Mouse (Mus musculus) limb, embryonic 12.5 days (tissue): ENCODE data around the gene Tcirg1. TPM values are rescaled to one million over a fixed set of nuclear protein-coding genes. Genes with fewer than 3 reads are reported as not detected.

Experiments
- ATAC-seq: fragments of 200-750 bp; cut with Nextera tagmentation; 2 replicates; pipeline ENCODE4 v1.8.0; 2017; ENCODE audit warnings: low read depth, moderate TSS enrichment; ENCODE audit not compliant: insufficient number of reproducible peaks, insufficient read depth, low FRiP score, low TSS enrichment
- H3K27ac ChIP-seq: fragments of 300-500 bp; sonication (generic); 2 replicates; pipeline ENCODE4 v1.5.1; 2016; ENCODE audit warnings: mild to moderate bottlenecking, moderate library complexity
- H3K27me3 ChIP-seq: fragments of 300-500 bp; sonication (generic); 2 replicates; pipeline ENCODE4 v1.6.1; 2016; ENCODE audit warnings: mild to moderate bottlenecking, moderate library complexity
- H3K36me3 ChIP-seq: fragments of 300-500 bp; sonication (generic); 2 replicates; pipeline ENCODE4 v1.6.1; 2016; ENCODE audit warnings: mild to moderate bottlenecking, moderate library complexity
- H3K4me1 ChIP-seq: fragments of 300-500 bp; sonication (generic); replicated peaks from 2 replicates; pipeline ENCODE4 v1.6.1; 2016
- H3K4me2 ChIP-seq: fragments of 300-500 bp; sonication (generic); 2 replicates; pipeline ENCODE4 v1.6.1; 2016; ENCODE audit warnings: mild to moderate bottlenecking, moderate library complexity
- H3K4me3 ChIP-seq: fragments of 300-500 bp; sonication (generic); replicated peaks from 2 replicates; pipeline ENCODE4 v1.5.1; 2016; ENCODE audit warnings: mild to moderate bottlenecking
- H3K9ac ChIP-seq: fragments of 300-500 bp; sonication (generic); replicated peaks from 2 replicates; pipeline ENCODE4 v1.6.1; 2016; ENCODE audit warnings: mild to moderate bottlenecking, moderate library complexity
- H3K9me3 ChIP-seq: fragments of 300-500 bp; sonication (generic); 2 replicates; pipeline ENCODE4 v1.6.1; 2016; ENCODE audit warnings: mild to moderate bottlenecking, moderate library complexity
- WGBS: fragments of 180-500 bp; shearing (Covaris S2); methylation state at CpG from one replicate; pipeline ENCODE4 v1.1.7; 2016; 5-methylcytosine and 5-hydroxymethylcytosine counted together
- polyA plus RNA-seq: library from polyadenylated mRNA; unstranded; fragments of >200 nt; fragmentation: Nextera tagmentation; extraction: Ambion mirVana; gene quantifications from 2 replicates; pipeline ENCODE4 v1.2.1, GENCODE M21; 2016

Gene Tcirg1
- polyA plus RNA-seq, 1 experiment from 2014 or later: 47.0 TPM

DNA sequence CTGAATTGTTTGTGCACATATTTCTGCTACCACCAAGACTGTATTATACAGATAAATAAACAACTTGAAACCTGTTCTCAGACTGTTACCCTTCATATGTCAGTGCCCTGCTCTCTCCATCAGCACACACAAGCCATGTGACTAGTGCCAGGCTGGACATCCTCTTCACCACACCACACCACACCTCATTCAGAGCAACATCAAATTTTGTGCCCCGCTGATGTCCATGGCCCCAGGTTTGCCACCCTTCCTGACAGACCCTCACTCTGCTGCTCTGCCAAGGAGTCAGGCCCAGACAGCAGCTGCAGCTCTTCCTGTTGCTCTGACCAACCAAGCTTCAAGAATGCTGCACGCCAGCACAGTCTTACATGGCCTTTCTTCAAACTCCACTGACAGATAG is 12.6 kb downstream of the Tcirg1 start:
- Histone ChIP-seq H3K27ac (no peak overlapping the region), H3K4me3 (no peak overlapping the region), H3K4me1 (no peaks in the 10 kb centered on the region), H3K4me2 (no peak overlapping the region), H3K9me3 (no peaks in the 10 kb centered on the region), H3K36me3 (peaks cover 98% of the 10 kb centered on the region), H3K9ac (no peak overlapping the region), H3K27me3 (no peaks in the 10 kb centered on the region)
- ATAC-seq: no peak
- WGBS: 90% methylated on average over 2 of the region's 2 CpGs

DNA sequence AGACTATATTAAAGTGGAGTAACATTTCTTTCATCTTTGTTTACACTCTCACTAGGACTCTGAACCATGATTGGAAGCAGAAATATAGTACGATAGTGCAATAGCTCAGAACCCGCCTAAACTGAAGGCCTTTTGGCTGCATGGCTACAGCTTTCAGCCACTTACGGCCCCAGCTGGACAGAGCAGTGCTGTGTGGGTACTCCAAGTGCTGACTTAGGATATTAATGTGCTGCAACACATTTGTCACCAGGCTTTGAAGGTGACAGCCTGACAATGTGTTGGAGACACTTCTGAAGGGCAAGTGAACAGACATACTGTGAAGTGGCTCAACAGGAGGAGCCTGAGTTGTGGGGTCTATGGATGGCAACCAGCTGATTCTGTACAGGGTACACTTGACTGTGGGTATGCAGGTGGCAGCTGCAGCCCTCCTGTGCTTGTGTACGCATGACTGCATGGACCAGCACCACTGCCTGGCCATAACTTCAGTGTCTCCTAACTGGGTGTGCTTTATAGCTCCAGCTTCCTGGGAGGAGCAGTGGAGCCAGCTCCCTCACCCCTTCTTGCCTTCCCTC is 13.3 kb downstream of the Tcirg1 start:
- Histone ChIP-seq H3K27me3 (no peaks in the 10 kb centered on the region), H3K9me3 (no peaks in the 10 kb centered on the region), H3K9ac (no peak overlapping the region), H3K36me3 (peaks cover 98% of the 10 kb centered on the region), H3K4me3 (no peak overlapping the region), H3K27ac (no peak overlapping the region), H3K4me1 (no peaks in the 10 kb centered on the region), H3K4me2 (no peak overlapping the region)
- WGBS: 89% methylated on average over 4 of the region's 4 CpGs
- ATAC-seq: no peak

- Histone ChIP-seq H3K4me1 (no peaks in the 10 kb centered on the region), H3K27ac (no peak overlapping the region), H3K4me3 (no peak overlapping the region), H3K9me3 (no peaks in the 10 kb centered on the region), H3K9ac (no peak overlapping the region), H3K36me3 (peaks cover 96% of the 10 kb centered on the region), H3K27me3 (no peaks in the 10 kb centered on the region), H3K4me2 (no peak overlapping the region)
- WGBS: 90% methylated on average over 8 of the region's 8 CpGs
- no peak for ATAC-seq
These were observed 16.8 kb downstream of the Tcirg1 start for GRCm38 (mm10) chr19:3890181-3890580.

DNA sequence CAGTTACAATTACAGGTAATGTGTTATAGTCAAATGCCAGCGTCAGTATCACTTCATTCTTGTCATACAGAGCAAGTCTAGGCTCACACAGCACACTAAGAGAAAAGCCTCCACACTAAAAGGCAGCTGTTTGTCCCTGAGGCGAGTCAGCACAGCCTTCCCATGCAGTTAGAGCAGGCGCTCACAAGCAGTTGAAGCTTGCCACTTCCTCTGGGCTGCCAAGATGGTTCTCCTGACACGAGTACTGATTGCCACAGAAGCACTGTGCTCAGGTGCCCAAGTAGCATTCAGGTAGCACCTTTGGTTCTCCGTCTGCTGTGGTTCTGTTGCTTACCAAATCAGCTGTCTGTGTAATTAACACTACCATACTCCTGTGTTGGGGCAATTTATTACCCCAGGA is 17.8 kb downstream of the Tcirg1 start:
- ATAC-seq: no peak
- Histone ChIP-seq H3K4me2 (no peak overlapping the region), H3K27me3 (no peaks in the 10 kb centered on the region), H3K4me1 (no peaks in the 10 kb centered on the region), H3K27ac (no peak overlapping the region), H3K36me3 (peaks cover 89% of the 10 kb centered on the region), H3K9ac (no peak overlapping the region), H3K9me3 (no peaks in the 10 kb centered on the region), H3K4me3 (no peak overlapping the region)
- WGBS: 87% methylated on average over 5 of the region's 5 CpGs

GRCm38 (mm10) chr19:3884325-3884990 is 22.5 kb downstream of the Tcirg1 start:
- Histone ChIP-seq H3K27ac (no peak overlapping the region), H3K9me3 (no peaks in the 10 kb centered on the region), H3K4me1 (0 out of 2 replicates have a peak, but pooled peaks cover 4% of the 10 kb centered on the region), H3K27me3 (no peaks in the 10 kb centered on the region), H3K4me3 (no peak overlapping the region), H3K4me2 (no peak overlapping the region), H3K9ac (no peak overlapping the region), H3K36me3 (peaks cover 43% of the 10 kb centered on the region)
- 75% methylated on average over 6 of the region's 6 CpGs for WGBS
- ATAC-seq: no peak

GRCm38 (mm10) chr19:3882214-3882613 is 24.7 kb downstream of the Tcirg1 start:
- Histone ChIP-seq H3K4me3 (no peak overlapping the region), H3K27me3 (no peaks in the 10 kb centered on the region), H3K27ac (no peak overlapping the region), H3K36me3 (peaks cover 27% of the 10 kb centered on the region), H3K4me2 (no peak overlapping the region), H3K9me3 (no peaks in the 10 kb centered on the region), H3K9ac (no peak overlapping the region), H3K4me1 (0 out of 2 replicates have a peak, but pooled peaks cover 4% of the 10 kb centered on the region)
- no peak for ATAC-seq
- 90% methylated on average over 4 of the region's 4 CpGs for WGBS

- no peak overlapping the region for H3K4me2 ChIP-seq
- H3K27me3 ChIP-seq: no peaks in the 10 kb centered on the region
- no peak overlapping the region for H3K9ac ChIP-seq
- H3K9me3 ChIP-seq: no peaks in the 10 kb centered on the region
- ATAC-seq: no peak
- WGBS: 85% methylated on average over 6 of the region's 6 CpGs
- no peak overlapping the region for H3K27ac ChIP-seq
- H3K4me1 ChIP-seq: peaks cover 7% of the 10 kb centered on the region; the same call in 1 of the 2 replicates
- no peak overlapping the region for H3K4me3 ChIP-seq
- H3K36me3 ChIP-seq: peaks cover 22% of the 10 kb centered on the region
These were observed 26.7 kb downstream of the Tcirg1 start for GRCm38 (mm10) chr19:3880054-3880848.

GRCm38 (mm10) chr19:3875045-3875444 is 31.9 kb downstream of the Tcirg1 start:
- Histone ChIP-seq H3K4me1 (peaks cover 18% of the 10 kb centered on the region), H3K27ac (no peak overlapping the region), H3K9me3 (no peaks in the 10 kb centered on the region), H3K4me2 (no peak overlapping the region), H3K4me3 (no peak overlapping the region), H3K36me3 (peaks cover 18% of the 10 kb centered on the region), H3K9ac (no peak overlapping the region), H3K27me3 (no peaks in the 10 kb centered on the region)
- WGBS: 76% methylated on average over 7 of the region's 7 CpGs
- no peak for ATAC-seq

DNA sequence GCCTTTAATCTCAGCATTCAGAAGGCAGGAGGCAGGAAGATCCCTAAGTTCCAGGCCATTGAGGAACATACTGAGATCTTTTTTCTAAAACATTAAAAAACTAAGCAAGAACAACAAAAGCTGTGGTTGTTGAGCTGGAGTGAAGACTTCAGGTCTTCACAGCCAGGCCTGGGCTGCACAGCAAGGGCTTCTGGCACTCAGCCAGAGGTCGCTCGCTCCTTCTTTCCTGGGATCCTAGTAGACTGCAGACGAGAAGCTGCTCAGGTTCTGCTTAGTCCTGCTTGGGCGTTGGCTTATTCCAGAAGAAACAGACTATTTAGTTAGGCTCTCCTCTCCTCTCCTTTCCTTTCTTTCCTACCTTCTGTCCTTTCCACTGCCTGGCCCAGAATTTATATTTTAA is 34.6 kb downstream of the Tcirg1 start:
- Histone ChIP-seq H3K4me2 (no peak overlapping the region), H3K27ac (no peak overlapping the region), H3K9ac (no peak overlapping the region), H3K36me3 (peaks cover 16% of the 10 kb centered on the region), H3K4me1 (peaks cover 16% of the 10 kb centered on the region), H3K9me3 (no peaks in the 10 kb centered on the region), H3K27me3 (no peaks in the 10 kb centered on the region), H3K4me3 (no peak overlapping the region)
- 76% methylated on average over 4 of the region's 4 CpGs for WGBS
- no peak for ATAC-seq

- no peak overlapping the region for H3K4me3 ChIP-seq
- peaks cover 14% of the 10 kb centered on the region for H3K36me3 ChIP-seq
- peaks cover 16% of the 10 kb centered on the region for H3K4me1 ChIP-seq
- no peak overlapping the region for H3K9ac ChIP-seq
- no peaks in the 10 kb centered on the region for H3K27me3 ChIP-seq
- no peak overlapping the region for H3K4me2 ChIP-seq
- H3K9me3 ChIP-seq: no peaks in the 10 kb centered on the region
- ATAC-seq: no peak
- no peak overlapping the region for H3K27ac ChIP-seq
These were observed 35.5 kb downstream of the Tcirg1 start for GRCm38 (mm10) chr19:3871468-3871867.

DNA sequence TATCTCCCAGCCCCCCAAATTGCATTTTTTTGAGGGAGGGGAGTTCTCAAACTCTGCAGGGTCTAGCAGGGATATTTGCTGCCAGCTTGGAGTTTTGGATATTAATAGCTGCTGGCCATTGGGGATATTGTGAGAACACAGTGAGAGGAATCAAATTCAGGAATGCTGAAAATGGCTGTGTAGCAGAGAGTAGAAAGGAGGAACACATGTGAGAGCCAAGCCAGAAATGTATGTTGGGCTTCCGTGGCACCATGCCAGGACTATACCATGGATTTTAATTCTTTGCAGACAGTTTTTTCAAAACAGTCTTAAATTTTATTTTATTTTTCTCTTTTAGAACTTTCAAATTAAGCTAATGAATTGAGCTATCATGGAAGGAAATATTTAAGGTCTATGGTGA is 38.6 kb downstream of the Tcirg1 start:
- H3K4me1 ChIP-seq: no peaks in the 10 kb centered on the region
- WGBS: 68% methylated on average over 1 of the region's 1 CpGs
- H3K27me3 ChIP-seq: no peaks in the 10 kb centered on the region
- H3K9me3 ChIP-seq: no peaks in the 10 kb centered on the region
- H3K9ac ChIP-seq: no peak overlapping the region
- H3K36me3 ChIP-seq: peaks cover 21% of the 10 kb centered on the region
- no peak for ATAC-seq
- H3K4me2 ChIP-seq: no peak overlapping the region
- H3K4me3 ChIP-seq: no peak overlapping the region
- H3K27ac ChIP-seq: no peak overlapping the region
